Mouse (Mus musculus): ENCODE measurements at regions not wholly inside any gene's neighbourhood (a gene's known extent, or its start where the extent isn't known, plus 50 kb on each side); places are given as distances from the start of the nearest gene placed in this dataset.

GRCm38 (mm10) chr7:89088141-89088540, 315.9 kb downstream of the Tmem135 start:
- DNase-seq (ENCODE audit: extremely low spot score, low read depth, low spot score): no peak

- no peak for DNase-seq (ENCODE audit: extremely low spot score, low read depth, low spot score)
These were observed 317.7 kb downstream of the Tmem135 start for GRCm38 (mm10) chr7:89086348-89086747.

- DNase-seq (ENCODE audit: extremely low spot score, low read depth, low spot score): no peak
These were observed 329.9 kb downstream of the Tmem135 start for GRCm38 (mm10) chr7:89073939-89074690.

GRCm38 (mm10) chr7:89070030-89070429, 334.0 kb downstream of the Tmem135 start:
- DNase-seq (ENCODE audit: extremely low spot score, low read depth, low spot score): no peak

GRCm38 (mm10) chr7:89064462-89064861, 339.6 kb downstream of the Tmem135 start:
- DNase-seq (ENCODE audit: extremely low spot score, low read depth, low spot score): no peak

- no peak for DNase-seq (ENCODE audit: extremely low spot score, low read depth, low spot score)
These were observed 340.4 kb downstream of the Tmem135 start for GRCm38 (mm10) chr7:89063630-89064029.

- no peak for DNase-seq (ENCODE audit: extremely low spot score, low read depth, low spot score)
These were observed 349.5 kb downstream of the Tmem135 start for GRCm38 (mm10) chr7:89054494-89054893.

- no peak for DNase-seq (ENCODE audit: extremely low spot score, low read depth, low spot score)
These were observed 352.8 kb downstream of the Tmem135 start for GRCm38 (mm10) chr7:89051240-89051639.

GRCm38 (mm10) chr7:89046405-89047217, 357.4 kb downstream of the Tmem135 start:
- DNase-seq (ENCODE audit: extremely low spot score, low read depth, low spot score): no peak

GRCm38 (mm10) chr7:89042977-89043376, 361.0 kb downstream of the Tmem135 start:
- no peak for DNase-seq (ENCODE audit: extremely low spot score, low read depth, low spot score)

- DNase-seq (ENCODE audit: extremely low spot score, low read depth, low spot score): no peak
These were observed 362.7 kb downstream of the Tmem135 start for GRCm38 (mm10) chr7:89041287-89041686.

GRCm38 (mm10) chr7:89040139-89040538, 363.9 kb downstream of the Tmem135 start:
- DNase-seq (ENCODE audit: extremely low spot score, low read depth, low spot score): peak; percentile 5

GRCm38 (mm10) chr7:89035138-89035996, 368.7 kb downstream of the Tmem135 start:
- DNase-seq (ENCODE audit: extremely low spot score, low read depth, low spot score): no peak

- DNase-seq (ENCODE audit: extremely low spot score, low read depth, low spot score): no peak
These were observed 380.6 kb downstream of the Tmem135 start for GRCm38 (mm10) chr7:89023230-89024030.

- DNase-seq (ENCODE audit: extremely low spot score, low read depth, low spot score): no peak
These were observed 405.1 kb downstream of the Tmem135 start for GRCm38 (mm10) chr7:88998815-88999392.

- no peak for DNase-seq (ENCODE audit: extremely low spot score, low read depth, low spot score)
These were observed 406.1 kb downstream of the Tmem135 start for GRCm38 (mm10) chr7:88997815-88998477.

GRCm38 (mm10) chr7:88974436-88974835, 429.6 kb downstream of the Tmem135 start:
- DNase-seq (ENCODE audit: extremely low spot score, low read depth, low spot score): no peak

GRCm38 (mm10) chr7:88960841-88961240, 443.2 kb downstream of the Tmem135 start:
- no peak for DNase-seq (ENCODE audit: extremely low spot score, low read depth, low spot score)

- DNase-seq (ENCODE audit: extremely low spot score, low read depth, low spot score): no peak
These were observed 443.8 kb downstream of the Tmem135 start for GRCm38 (mm10) chr7:88960190-88960589.
